Mouse (Mus musculus) small intestine, adult 2 months (tissue): ENCODE data around the gene Odc1.

Source experiments
- CTCF ChIP-seq: fragments of 200-500 bp; IDR thresholded peaks from 2 replicates; pipeline ENCODE4 v1.5.1; 2012; ENCODE audit warnings: low read depth, mild to moderate bottlenecking, control low read depth, inconsistent platforms, low read length, moderate library complexity, mixed read lengths; ENCODE audit not compliant: insufficient replicate concordance, insufficient read length; ENCODE audit errors: extremely low read depth
- POLR2A ChIP-seq: fragments of 200-500 bp; IDR thresholded peaks from 2 replicates; pipeline ENCODE4 v1.6.1; 2012; ENCODE audit warnings: low read depth, mild to moderate bottlenecking, control low read depth, inconsistent platforms, low read length, moderate library complexity

DNA sequence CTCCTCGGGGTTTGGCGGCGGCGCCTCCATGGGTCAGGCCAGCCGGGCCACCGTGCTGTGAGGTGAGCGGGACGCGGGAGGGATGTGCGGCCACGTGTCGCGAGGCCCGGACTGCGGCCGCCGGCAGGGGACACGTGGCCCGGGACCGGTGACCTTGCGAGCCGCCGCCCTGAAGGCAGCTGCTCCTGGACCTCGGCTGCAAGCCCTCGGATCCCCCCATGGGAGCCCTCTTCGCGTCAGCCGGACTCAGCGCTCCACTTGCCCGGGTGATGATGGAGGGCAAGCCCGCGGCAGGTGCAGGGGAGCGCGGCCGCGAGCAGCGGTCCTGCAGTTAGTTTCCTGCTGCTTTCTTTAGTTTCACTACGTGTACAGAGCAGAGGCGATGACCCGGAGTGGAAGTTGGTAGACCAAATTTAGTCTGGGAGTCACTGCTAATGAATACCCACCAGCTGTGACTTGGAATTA is 545 bp downstream of the Odc1 start:
- no peak for TF ChIP-seq CTCF
- no peak for TF ChIP-seq POLR2A
